Mouse (Mus musculus): ENCODE data around the gene Zfp398. TPM values are rescaled to one million over a fixed set of nuclear protein-coding genes. Genes with fewer than 3 reads are reported as not detected.

Zfp398 gene
- polyA plus RNA-seq (2015; fragmentation: Nextera tagmentation; extraction: Ambion mirVana), result 5.8 and 6.6 TPM in 2 replicates

DNA sequence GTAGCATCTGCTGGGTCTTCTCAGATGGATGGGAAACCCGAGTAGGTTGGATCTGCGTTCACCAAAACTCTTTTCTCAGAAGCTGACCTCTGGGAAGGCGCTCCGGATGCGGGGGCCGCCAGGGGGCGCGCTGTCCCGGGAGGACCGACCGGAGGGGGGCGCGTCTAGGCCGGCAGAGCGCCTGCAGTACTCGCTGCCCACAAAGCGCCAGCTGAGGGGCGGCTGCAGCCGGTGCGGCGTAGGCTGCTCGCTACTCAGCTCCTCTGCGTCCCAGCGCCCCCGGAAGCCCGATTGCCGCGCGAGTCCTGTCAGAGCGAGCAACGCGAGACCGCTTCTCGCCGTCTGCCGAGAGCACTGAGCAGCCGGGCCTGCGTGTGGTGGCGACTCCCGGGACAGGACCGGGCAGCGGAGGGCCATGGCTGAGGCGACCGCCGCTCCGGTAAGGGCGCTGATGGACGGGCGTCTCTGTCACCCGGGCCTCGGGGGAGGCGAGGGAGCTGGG lies at the start of gene Zfp398:
Gene Zfp398, plus strand, starts transcription at position 180 of the 502 bp plus-strand sequence.
- peak within 1 kb of the TSS; percentile 98 for H3K27ac ChIP-seq (ENCODE audit: low read length)
- H3K9ac ChIP-seq (ENCODE audit: low read depth, low read length), result peak within 1 kb of the TSS; percentile 93
- H3K36me3 ChIP-seq (ENCODE audit: control insufficient read depth, insufficient read depth, low read length), result no peaks in the 10 kb centered on the region
- H3K9me3 ChIP-seq (ENCODE audit: control insufficient read depth, low read length), result no peaks in the 10 kb centered on the region
- peak within 1 kb of the TSS; percentile 71 for H3K4me2 ChIP-seq (ENCODE audit: low read depth, low read length)
- under 1% methylated on average over 52 of the region's 52 CpGs for WGBS
- peaks cover 10% of the 10 kb centered on the region; the same call in 1 of the 2 replicates for H3K4me1 ChIP-seq (ENCODE audit: control insufficient read depth, insufficient read depth, low read length)
- ATAC-seq, result peak; percentile 95
- peak within 1 kb of the TSS; percentile 96 for H3K4me3 ChIP-seq (ENCODE audit: low read length)
- no peaks in the 10 kb centered on the region for H3K27me3 ChIP-seq (replicated peaks; ENCODE audit: control insufficient read depth, insufficient read depth, low read length)

DNA sequence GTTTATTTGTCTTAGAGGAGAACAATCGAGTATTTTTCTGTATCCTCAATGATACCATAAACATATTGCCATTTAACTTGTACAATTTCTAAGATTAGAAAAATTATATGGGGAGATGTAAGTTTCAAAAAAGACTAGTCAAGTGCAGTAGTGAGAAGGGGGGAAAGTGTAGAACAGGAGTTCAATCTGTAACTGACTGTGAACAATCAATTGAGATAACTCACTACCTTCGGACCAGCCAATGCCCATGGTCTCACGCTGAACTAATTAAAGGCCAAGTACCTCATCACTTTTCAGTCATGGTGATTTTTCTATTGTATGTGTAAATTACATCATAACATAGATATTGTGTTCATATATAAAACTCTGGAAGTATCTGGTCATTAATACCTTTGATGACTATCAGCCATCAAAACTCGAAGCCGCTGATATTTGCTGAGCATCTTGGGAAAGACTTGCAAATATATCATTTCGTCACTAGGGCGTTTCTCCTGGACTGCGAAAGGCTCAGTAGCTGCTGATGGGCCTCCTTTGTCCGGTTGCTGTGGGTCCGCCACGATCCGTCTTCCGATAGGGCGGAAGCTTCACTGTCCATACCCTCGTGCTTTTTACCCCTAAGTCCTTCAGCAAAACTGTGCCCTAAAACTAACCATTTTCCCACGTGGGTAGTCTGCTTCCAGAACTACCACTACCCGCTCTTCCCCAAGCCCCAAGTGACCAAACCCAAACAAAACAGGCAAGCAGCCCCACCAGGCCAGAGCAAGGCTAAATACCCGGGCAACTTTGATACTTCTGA lies 47.3 kb upstream of the Zfp398 start:
- no peaks in the 10 kb centered on the region for H3K27me3 ChIP-seq (replicated peaks; ENCODE audit: control insufficient read depth, insufficient read depth, low read length)
- no peaks in the 10 kb centered on the region for H3K9me3 ChIP-seq (ENCODE audit: control insufficient read depth, low read length)
- 1% methylated on average over 18 of the region's 18 CpGs for WGBS
- ATAC-seq, result peak; percentile 94
- peaks cover 5% of the 10 kb centered on the region; the same call in 1 of the 2 replicates for H3K4me1 ChIP-seq (ENCODE audit: control insufficient read depth, insufficient read depth, low read length)
- peak overlapping the region; percentile 83 for H3K9ac ChIP-seq (ENCODE audit: low read depth, low read length)
- H3K4me3 ChIP-seq (ENCODE audit: low read length), result peak overlapping the region; percentile 56
- peak overlapping the region; percentile 59 for H3K4me2 ChIP-seq (ENCODE audit: low read depth, low read length)
- no peaks in the 10 kb centered on the region for H3K36me3 ChIP-seq (ENCODE audit: control insufficient read depth, insufficient read depth, low read length)
- H3K27ac ChIP-seq (ENCODE audit: low read length), result peak overlapping the region; percentile 95

DNA sequence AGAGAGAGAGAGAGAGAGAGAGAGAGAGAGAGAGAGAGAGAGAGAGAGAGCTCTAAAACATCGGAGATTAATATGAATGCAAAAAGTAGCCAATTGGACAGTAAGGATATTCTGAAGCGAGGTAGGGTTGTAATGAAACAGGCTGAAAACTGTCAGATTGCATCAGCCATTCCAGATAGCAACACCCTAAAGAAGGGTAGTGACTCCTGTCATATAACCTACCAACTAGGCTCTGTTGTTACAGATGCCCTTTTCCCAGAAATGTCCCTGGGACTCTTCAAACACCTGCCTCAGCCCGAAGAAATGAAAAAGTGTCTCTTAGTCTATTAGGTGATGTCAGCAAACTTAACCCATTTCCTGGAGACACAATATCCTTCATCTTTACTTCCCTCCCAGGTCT lies 46.6 kb upstream of the Zfp398 start:
- H3K9ac ChIP-seq (ENCODE audit: low read depth, low read length), result peak overlapping the region; percentile 83
- ATAC-seq, result no peak
- peak overlapping the region; percentile 56 for H3K4me3 ChIP-seq (ENCODE audit: low read length)
- no peaks in the 10 kb centered on the region for H3K9me3 ChIP-seq (ENCODE audit: control insufficient read depth, low read length)
- H3K27ac ChIP-seq (ENCODE audit: low read length), result peak overlapping the region; percentile 95
- H3K27me3 ChIP-seq (replicated peaks; ENCODE audit: control insufficient read depth, insufficient read depth, low read length), result no peaks in the 10 kb centered on the region
- 16% methylated on average over 3 of the region's 3 CpGs for WGBS
- H3K4me2 ChIP-seq (ENCODE audit: low read depth, low read length), result peak overlapping the region; percentile 59
- peaks cover 5% of the 10 kb centered on the region; the same call in 1 of the 2 replicates for H3K4me1 ChIP-seq (ENCODE audit: control insufficient read depth, insufficient read depth, low read length)
- no peaks in the 10 kb centered on the region for H3K36me3 ChIP-seq (ENCODE audit: control insufficient read depth, insufficient read depth, low read length)

DNA sequence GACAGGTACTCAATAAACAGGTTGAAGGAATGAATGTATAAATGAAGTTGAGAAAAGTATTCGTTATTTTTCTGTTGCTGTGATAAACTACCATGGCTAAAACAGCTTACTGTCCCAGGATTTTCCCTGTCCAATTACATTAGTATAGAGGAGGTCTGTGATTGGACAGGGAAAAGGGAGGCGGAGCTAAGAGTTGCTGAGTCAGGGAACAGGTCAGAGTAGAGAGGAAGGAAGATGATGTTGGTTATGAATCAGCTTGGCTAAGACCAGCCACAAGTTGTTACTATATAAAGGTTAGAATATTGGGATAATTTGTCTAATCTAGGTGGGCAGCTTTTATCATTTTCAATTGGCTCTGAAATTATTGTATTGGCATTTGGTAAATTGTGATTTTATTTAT lies 44.7 kb upstream of the Zfp398 start:
- Histone ChIP-seq H3K9ac (ENCODE audit: low read depth, low read length) (no peak overlapping the region), H3K4me2 (ENCODE audit: low read depth, low read length) (no peak overlapping the region), H3K27ac (ENCODE audit: low read length) (no peak overlapping the region), H3K27me3 (replicated peaks; ENCODE audit: control insufficient read depth, insufficient read depth, low read length) (no peaks in the 10 kb centered on the region), H3K9me3 (ENCODE audit: control insufficient read depth, low read length) (no peaks in the 10 kb centered on the region), H3K36me3 (ENCODE audit: control insufficient read depth, insufficient read depth, low read length) (peaks cover 9% of the 10 kb centered on the region; the same call in 1 of the 2 replicates), H3K4me1 (ENCODE audit: control insufficient read depth, insufficient read depth, low read length) (peaks cover 5% of the 10 kb centered on the region; the same call in 1 of the 2 replicates), H3K4me3 (ENCODE audit: low read length) (no peak overlapping the region)
- ATAC-seq, result no peak
- 50% methylated on average over 2 of the region's 2 CpGs for WGBS

DNA sequence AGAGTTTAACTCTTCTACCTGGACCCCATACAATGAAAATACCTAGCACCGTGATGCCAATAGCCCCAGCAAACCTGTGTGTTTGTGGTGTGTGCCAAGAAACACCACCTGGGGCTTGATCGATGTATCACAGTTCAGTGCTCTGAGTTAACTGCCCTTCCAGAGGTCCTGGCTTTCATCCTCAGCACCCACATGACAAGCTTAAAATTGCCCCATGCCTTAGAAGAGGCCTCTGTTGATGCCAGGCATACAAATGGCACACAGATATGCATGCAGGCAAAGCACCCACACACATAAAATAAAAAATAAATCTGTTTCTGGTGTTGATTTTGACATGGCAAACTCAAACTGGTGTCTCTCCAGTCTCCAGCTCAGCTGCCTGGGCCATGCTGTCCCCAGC lies 42.9 kb upstream of the Zfp398 start:
- WGBS, result 96% methylated on average over 2 of the region's 2 CpGs
- ATAC-seq, result no peak
- H3K9me3 ChIP-seq (ENCODE audit: control insufficient read depth, low read length), result no peaks in the 10 kb centered on the region
- no peak overlapping the region for H3K27ac ChIP-seq (ENCODE audit: low read length)
- H3K27me3 ChIP-seq (replicated peaks; ENCODE audit: control insufficient read depth, insufficient read depth, low read length), result no peaks in the 10 kb centered on the region
- no peak overlapping the region for H3K4me2 ChIP-seq (ENCODE audit: low read depth, low read length)
- no peak overlapping the region for H3K4me3 ChIP-seq (ENCODE audit: low read length)
- H3K9ac ChIP-seq (ENCODE audit: low read depth, low read length), result no peak overlapping the region
- peaks cover 5% of the 10 kb centered on the region; the same call in 1 of the 2 replicates for H3K4me1 ChIP-seq (ENCODE audit: control insufficient read depth, insufficient read depth, low read length)
- peaks cover 22% of the 10 kb centered on the region for H3K36me3 ChIP-seq (ENCODE audit: control insufficient read depth, insufficient read depth, low read length)

DNA sequence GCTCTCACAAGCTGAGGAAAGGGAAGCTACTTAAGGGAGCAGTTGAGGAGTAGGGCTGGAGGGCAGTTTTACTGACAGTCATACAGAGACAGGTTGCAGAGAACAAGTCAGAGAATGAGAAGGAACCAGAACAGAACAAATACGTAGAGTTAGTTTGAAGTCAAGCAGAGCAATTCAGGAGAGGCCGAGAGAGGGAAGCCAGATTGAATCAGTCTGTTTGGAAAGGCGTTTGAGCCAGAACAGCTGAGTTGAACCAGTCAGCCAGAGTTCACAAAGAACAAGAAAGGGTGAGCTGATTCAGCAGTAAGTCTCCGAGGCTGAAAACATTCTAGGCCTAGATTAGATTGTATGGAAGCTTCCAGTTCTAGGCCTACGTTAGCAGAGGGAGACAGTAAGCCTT lies 42.2 kb upstream of the Zfp398 start:
- Histone ChIP-seq H3K27ac (ENCODE audit: low read length) (no peak overlapping the region), H3K27me3 (replicated peaks; ENCODE audit: control insufficient read depth, insufficient read depth, low read length) (no peaks in the 10 kb centered on the region), H3K9ac (ENCODE audit: low read depth, low read length) (no peak overlapping the region), H3K4me1 (ENCODE audit: control insufficient read depth, insufficient read depth, low read length) (peaks cover 5% of the 10 kb centered on the region; the same call in 1 of the 2 replicates), H3K4me3 (ENCODE audit: low read length) (no peak overlapping the region), H3K9me3 (ENCODE audit: control insufficient read depth, low read length) (no peaks in the 10 kb centered on the region), H3K36me3 (ENCODE audit: control insufficient read depth, insufficient read depth, low read length) (peaks cover 24% of the 10 kb centered on the region), H3K4me2 (ENCODE audit: low read depth, low read length) (no peak overlapping the region)
- no peak for ATAC-seq
- 47% methylated on average over 5 of the region's 5 CpGs for WGBS

DNA sequence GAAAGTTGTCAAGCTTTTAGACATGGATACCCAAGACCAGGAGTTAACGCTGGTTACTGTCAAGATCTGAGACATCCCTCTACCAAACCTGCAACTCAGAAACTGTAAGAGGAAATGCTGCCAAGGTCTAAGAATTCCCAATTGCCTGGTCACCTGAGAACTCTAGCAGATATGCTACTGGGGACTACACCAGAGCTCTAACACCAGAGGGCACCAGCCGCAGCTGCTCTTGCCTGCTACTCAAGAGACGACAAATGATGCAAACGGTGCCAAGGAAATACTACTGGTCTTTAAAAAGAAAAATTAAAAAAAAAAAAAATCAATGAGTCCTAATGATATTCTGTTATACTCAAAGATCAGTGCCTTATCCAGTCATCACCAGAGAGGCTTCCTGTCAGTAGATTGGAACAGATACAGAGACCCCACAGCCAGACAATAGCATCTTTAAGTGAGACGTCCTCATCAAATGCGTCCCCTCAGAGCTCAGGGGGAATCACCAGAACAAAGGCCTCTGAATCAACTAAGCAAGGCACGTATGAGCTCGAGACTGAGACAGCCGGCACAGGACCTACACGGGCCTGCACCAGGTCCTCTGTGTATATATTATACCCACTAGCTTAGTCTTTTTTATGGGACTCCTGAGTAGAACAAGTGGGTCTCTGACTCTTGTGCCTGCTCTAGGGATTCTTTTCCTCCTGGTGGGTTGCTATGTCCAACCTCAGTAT lies 41.2 kb upstream of the Zfp398 start:
- H3K4me3 ChIP-seq (ENCODE audit: low read length), result no peak overlapping the region
- H3K9ac ChIP-seq (ENCODE audit: low read depth, low read length), result no peak overlapping the region
- no peak for ATAC-seq
- no peak overlapping the region for H3K4me2 ChIP-seq (ENCODE audit: low read depth, low read length)
- H3K27ac ChIP-seq (ENCODE audit: low read length), result no peak overlapping the region; the same call in 1 of the 2 replicates
- H3K4me1 ChIP-seq (ENCODE audit: control insufficient read depth, insufficient read depth, low read length), result no peaks in the 10 kb centered on the region
- no peaks in the 10 kb centered on the region for H3K9me3 ChIP-seq (ENCODE audit: control insufficient read depth, low read length)
- 61% methylated on average over 10 of the region's 10 CpGs for WGBS
- no peaks in the 10 kb centered on the region for H3K27me3 ChIP-seq (replicated peaks; ENCODE audit: control insufficient read depth, insufficient read depth, low read length)
- H3K36me3 ChIP-seq (ENCODE audit: control insufficient read depth, insufficient read depth, low read length), result peaks cover 26% of the 10 kb centered on the region

DNA sequence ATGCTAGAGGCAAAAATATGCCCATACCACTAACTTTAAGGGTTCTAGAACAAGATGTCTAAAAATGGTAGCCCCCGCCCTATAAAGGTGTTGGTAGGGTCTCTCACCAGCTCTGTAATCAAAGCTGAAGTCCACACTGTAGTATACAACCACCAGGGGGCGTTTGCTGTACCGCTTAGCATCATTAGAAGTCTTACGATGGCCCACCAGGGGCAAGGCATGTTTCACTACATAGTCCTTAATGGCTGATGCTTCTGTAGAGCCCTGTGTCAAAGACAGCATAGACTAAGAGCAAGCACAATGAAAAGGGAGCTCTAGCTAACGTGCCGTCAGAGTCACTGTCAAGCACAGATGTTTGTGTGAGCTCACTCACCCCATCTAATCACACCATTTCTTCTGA lies 36.4 kb upstream of the Zfp398 start:
- H3K27ac ChIP-seq (ENCODE audit: low read length), result no peak overlapping the region
- peaks cover 46% of the 10 kb centered on the region for H3K36me3 ChIP-seq (ENCODE audit: control insufficient read depth, insufficient read depth, low read length)
- H3K4me1 ChIP-seq (ENCODE audit: control insufficient read depth, insufficient read depth, low read length), result no peaks in the 10 kb centered on the region
- H3K4me2 ChIP-seq (ENCODE audit: low read depth, low read length), result no peak overlapping the region
- 49% methylated on average over 6 of the region's 6 CpGs for WGBS
- no peak for ATAC-seq
- H3K27me3 ChIP-seq (replicated peaks; ENCODE audit: control insufficient read depth, insufficient read depth, low read length), result no peaks in the 10 kb centered on the region
- no peak overlapping the region for H3K9ac ChIP-seq (ENCODE audit: low read depth, low read length)
- H3K4me3 ChIP-seq (ENCODE audit: low read length), result no peak overlapping the region
- H3K9me3 ChIP-seq (ENCODE audit: control insufficient read depth, low read length), result no peaks in the 10 kb centered on the region

DNA sequence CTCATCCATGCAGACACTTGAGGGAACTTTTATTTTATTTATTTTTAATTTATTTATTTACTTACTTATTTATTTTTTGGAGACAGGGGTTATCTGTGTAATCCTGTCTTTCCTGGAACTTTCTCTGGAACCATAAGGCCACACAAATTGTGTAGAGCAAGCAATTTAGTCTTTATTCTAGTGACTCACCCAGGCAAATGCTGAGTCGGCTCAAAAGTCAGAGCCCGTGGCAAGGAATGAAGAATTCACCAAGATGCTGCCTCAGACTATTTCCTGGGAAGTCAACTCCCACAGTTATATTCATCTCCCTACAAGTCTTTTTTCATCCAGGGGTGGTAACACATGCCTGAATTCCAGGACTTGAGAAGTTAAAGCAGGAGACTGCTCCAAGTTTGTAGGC lies 29.9 kb upstream of the Zfp398 start:
- no peaks in the 10 kb centered on the region for H3K9me3 ChIP-seq (ENCODE audit: control insufficient read depth, low read length)
- H3K36me3 ChIP-seq (ENCODE audit: control insufficient read depth, insufficient read depth, low read length), result peaks cover 27% of the 10 kb centered on the region
- ATAC-seq, result no peak
- H3K4me3 ChIP-seq (ENCODE audit: low read length), result no peak overlapping the region
- H3K4me1 ChIP-seq (ENCODE audit: control insufficient read depth, insufficient read depth, low read length), result peaks cover 8% of the 10 kb centered on the region
- H3K27ac ChIP-seq (ENCODE audit: low read length), result no peak overlapping the region
- H3K27me3 ChIP-seq (replicated peaks; ENCODE audit: control insufficient read depth, insufficient read depth, low read length), result no peaks in the 10 kb centered on the region
- no peak overlapping the region for H3K4me2 ChIP-seq (ENCODE audit: low read depth, low read length)
- 70% methylated on average over 2 of the region's 2 CpGs for WGBS
- no peak overlapping the region for H3K9ac ChIP-seq (ENCODE audit: low read depth, low read length)
